Mouse (Mus musculus) liver, embryonic 15.5 days (tissue): Measurements from ENCODE around the gene Cdx2. TPM values are rescaled to one million over a fixed set of nuclear protein-coding genes. Genes with fewer than 3 reads are reported as not detected.

Experiments used
- ATAC-seq: fragments of 200-750 bp; cut with Nextera tagmentation; 2 replicates; pipeline ENCODE4 v1.8.0; 2017; ENCODE audit warnings: moderate number of reproducible peaks, mild to moderate bottlenecking, moderate library complexity; ENCODE audit not compliant: insufficient read depth
- H3K27ac ChIP-seq: fragments of 300-500 bp; sonication (generic); replicated peaks from 2 replicates; pipeline ENCODE4 v1.5.1; 2015; ENCODE audit warnings: mild to moderate bottlenecking, inconsistent platforms
- H3K27me3 ChIP-seq: fragments of 300-500 bp; sonication (generic); 2 replicates; pipeline ENCODE4 v1.6.1; 2015; ENCODE audit warnings: mild to moderate bottlenecking, inconsistent platforms
- H3K36me3 ChIP-seq: fragments of 300-500 bp; sonication (generic); replicated peaks from 2 replicates; pipeline ENCODE4 v1.6.1; 2015; ENCODE audit warnings: moderate library complexity, mild to moderate bottlenecking, inconsistent platforms
- H3K4me1 ChIP-seq: fragments of 300-500 bp; sonication (generic); replicated peaks from 2 replicates; pipeline ENCODE4 v1.6.1; 2015; ENCODE audit warnings: inconsistent platforms
- H3K4me2 ChIP-seq: fragments of 300-500 bp; sonication (generic); 2 replicates; pipeline ENCODE4 v1.6.1; 2015; ENCODE audit warnings: moderate library complexity, mild to moderate bottlenecking, inconsistent platforms
- H3K4me3 ChIP-seq: fragments of 300-500 bp; sonication (generic); replicated peaks from 2 replicates; pipeline ENCODE4 v1.5.1; 2015; ENCODE audit warnings: mild to moderate bottlenecking, inconsistent platforms
- H3K9ac ChIP-seq: fragments of 300-500 bp; sonication (generic); 2 replicates; pipeline ENCODE4 v1.6.1; 2015; ENCODE audit warnings: moderate library complexity, mild to moderate bottlenecking, inconsistent platforms
- H3K9me3 ChIP-seq: fragments of 300-500 bp; sonication (generic); replicated peaks from 2 replicates; pipeline ENCODE4 v1.6.1; 2016; ENCODE audit warnings: inconsistent platforms
- WGBS: fragments of 180-500 bp; shearing (Covaris S2); methylation state at CpG from one replicate; pipeline ENCODE4 v1.1.7; 2015; ENCODE audit warnings: mixed read lengths; ENCODE audit not compliant: insufficient replicate concordance; 5-methylcytosine and 5-hydroxymethylcytosine counted together
- polyA plus RNA-seq: library from polyadenylated mRNA; unstranded; fragments of >200 nt; fragmentation: Nextera tagmentation; extraction: Ambion mirVana; gene quantifications from 2 replicates; pipeline ENCODE4 v1.2.1, GENCODE M21; 2015

Gene Cdx2
- polyA plus RNA-seq, 1 experiment from 2014 or later: not detected

GRCm38 (mm10) chr5:147315432-147316075 lies 8.5 kb upstream of the Cdx2 start:
- no peaks in the 10 kb centered on the region for H3K36me3 ChIP-seq
- no peak for ATAC-seq
- H3K27ac ChIP-seq: no peak overlapping the region
- H3K4me2 ChIP-seq: no peak overlapping the region
- peaks cover 87% of the 10 kb centered on the region for H3K27me3 ChIP-seq
- 1% methylated on average over 25 of the region's 25 CpGs for WGBS
- no peak overlapping the region for H3K9ac ChIP-seq
- H3K4me3 ChIP-seq: no peak overlapping the region
- no peaks in the 10 kb centered on the region for H3K9me3 ChIP-seq
- H3K4me1 ChIP-seq: no peaks in the 10 kb centered on the region

- Histone ChIP-seq H3K9me3 (no peaks in the 10 kb centered on the region), H3K4me2 (no peak overlapping the region; the same call in 1 of the 2 replicates), H3K27ac (no peak overlapping the region), H3K27me3 (peaks cover 94% of the 10 kb centered on the region), H3K36me3 (no peaks in the 10 kb centered on the region), H3K9ac (no peak overlapping the region), H3K4me3 (no peak overlapping the region), H3K4me1 (no peaks in the 10 kb centered on the region)
- ATAC-seq: no peak
- WGBS: 3% methylated on average over 39 of the region's 39 CpGs
Observed at GRCm38 (mm10) chr5:147314646-147315431, 7.8 kb upstream of the Cdx2 start.

GRCm38 (mm10) chr5:147312830-147313685 lies 6.0 kb upstream of the Cdx2 start:
- WGBS: 2% methylated on average over 27 of the region's 27 CpGs
- no peak for ATAC-seq
- peaks cover 100% of the 10 kb centered on the region for H3K27me3 ChIP-seq
- H3K9me3 ChIP-seq: no peaks in the 10 kb centered on the region
- no peak overlapping the region for H3K27ac ChIP-seq
- no peaks in the 10 kb centered on the region for H3K4me1 ChIP-seq
- no peak overlapping the region for H3K4me2 ChIP-seq
- H3K4me3 ChIP-seq: no peak overlapping the region
- H3K36me3 ChIP-seq: no peaks in the 10 kb centered on the region
- H3K9ac ChIP-seq: no peak overlapping the region

GRCm38 (mm10) chr5:147309786-147310185 lies 2.7 kb upstream of the Cdx2 start:
- H3K4me2 ChIP-seq: no peak overlapping the region
- no peak for ATAC-seq
- WGBS: 7% methylated on average over 2 of the region's 2 CpGs
- H3K27me3 ChIP-seq: peaks cover 100% of the 10 kb centered on the region
- H3K9me3 ChIP-seq: no peaks in the 10 kb centered on the region
- H3K4me1 ChIP-seq: no peaks in the 10 kb centered on the region; the same call in 1 of the 2 replicates
- no peak overlapping the region for H3K27ac ChIP-seq
- H3K4me3 ChIP-seq: no peak overlapping the region
- no peaks in the 10 kb centered on the region for H3K36me3 ChIP-seq
- H3K9ac ChIP-seq: no peak overlapping the region

GRCm38 (mm10) chr5:147308451-147308850 lies 1.4 kb upstream of the Cdx2 start:
- no peak overlapping the region for H3K9ac ChIP-seq
- H3K27me3 ChIP-seq: peaks cover 100% of the 10 kb centered on the region
- H3K27ac ChIP-seq: no peak overlapping the region
- no peak overlapping the region for H3K4me2 ChIP-seq
- no peaks in the 10 kb centered on the region; the same call in 1 of the 2 replicates for H3K4me1 ChIP-seq
- H3K9me3 ChIP-seq: no peaks in the 10 kb centered on the region
- no peak for ATAC-seq
- WGBS: 13% methylated on average over 9 of the region's 9 CpGs
- no peak overlapping the region for H3K4me3 ChIP-seq
- no peaks in the 10 kb centered on the region for H3K36me3 ChIP-seq

- 3% methylated on average over 12 of the region's 12 CpGs for WGBS
- H3K27ac ChIP-seq: no peak overlapping the region
- no peaks in the 10 kb centered on the region for H3K36me3 ChIP-seq
- H3K4me2 ChIP-seq: no peak overlapping the region
- no peaks in the 10 kb centered on the region; the same call in 1 of the 2 replicates for H3K4me1 ChIP-seq
- H3K9me3 ChIP-seq: no peaks in the 10 kb centered on the region
- H3K9ac ChIP-seq: no peak overlapping the region
- H3K4me3 ChIP-seq: no peak overlapping the region
- H3K27me3 ChIP-seq: peaks cover 100% of the 10 kb centered on the region
- no peak for ATAC-seq
Observed at GRCm38 (mm10) chr5:147307398-147307785, 322 bp upstream of the Cdx2 start.

- Histone ChIP-seq H3K27me3 (peaks cover 100% of the 10 kb centered on the region), H3K9me3 (no peaks in the 10 kb centered on the region), H3K4me3 (peak overlapping the region; percentile 8; the same call in 1 of the 2 replicates), H3K4me2 (no peak overlapping the region; the same call in 1 of the 2 replicates), H3K9ac (no peak overlapping the region), H3K4me1 (no peaks in the 10 kb centered on the region; the same call in 1 of the 2 replicates), H3K36me3 (no peaks in the 10 kb centered on the region), H3K27ac (no peak overlapping the region)
- no peak for ATAC-seq
- 1% methylated on average over 58 of the region's 58 CpGs for WGBS
Observed at GRCm38 (mm10) chr5:147305856-147306637, 1.0 kb downstream of the Cdx2 start.

- H3K36me3 ChIP-seq: no peaks in the 10 kb centered on the region
- H3K27me3 ChIP-seq: peaks cover 100% of the 10 kb centered on the region
- H3K9me3 ChIP-seq: no peaks in the 10 kb centered on the region
- H3K4me3 ChIP-seq: no peak overlapping the region
- H3K27ac ChIP-seq: no peak overlapping the region
- peaks cover 3% of the 10 kb centered on the region; the same call in 1 of the 2 replicates for H3K4me1 ChIP-seq
- WGBS: 2% methylated on average over 16 of the region's 16 CpGs
- no peak for ATAC-seq
- no peak overlapping the region for H3K4me2 ChIP-seq
- no peak overlapping the region for H3K9ac ChIP-seq
Observed at GRCm38 (mm10) chr5:147305166-147305565, 1.9 kb downstream of the Cdx2 start.

GRCm38 (mm10) chr5:147304276-147305155 lies 2.6 kb downstream of the Cdx2 start:
- Histone ChIP-seq H3K27ac (no peak overlapping the region), H3K27me3 (peaks cover 100% of the 10 kb centered on the region), H3K4me1 (peaks cover 3% of the 10 kb centered on the region; the same call in 1 of the 2 replicates), H3K9me3 (no peaks in the 10 kb centered on the region), H3K36me3 (no peaks in the 10 kb centered on the region), H3K4me3 (no peak overlapping the region), H3K4me2 (no peak overlapping the region), H3K9ac (no peak overlapping the region)
- WGBS: under 1% methylated on average over 54 of the region's 54 CpGs
- ATAC-seq: no peak
